Mouse (Mus musculus): ENCODE measurements around the gene Ly6g6f.

DNA sequence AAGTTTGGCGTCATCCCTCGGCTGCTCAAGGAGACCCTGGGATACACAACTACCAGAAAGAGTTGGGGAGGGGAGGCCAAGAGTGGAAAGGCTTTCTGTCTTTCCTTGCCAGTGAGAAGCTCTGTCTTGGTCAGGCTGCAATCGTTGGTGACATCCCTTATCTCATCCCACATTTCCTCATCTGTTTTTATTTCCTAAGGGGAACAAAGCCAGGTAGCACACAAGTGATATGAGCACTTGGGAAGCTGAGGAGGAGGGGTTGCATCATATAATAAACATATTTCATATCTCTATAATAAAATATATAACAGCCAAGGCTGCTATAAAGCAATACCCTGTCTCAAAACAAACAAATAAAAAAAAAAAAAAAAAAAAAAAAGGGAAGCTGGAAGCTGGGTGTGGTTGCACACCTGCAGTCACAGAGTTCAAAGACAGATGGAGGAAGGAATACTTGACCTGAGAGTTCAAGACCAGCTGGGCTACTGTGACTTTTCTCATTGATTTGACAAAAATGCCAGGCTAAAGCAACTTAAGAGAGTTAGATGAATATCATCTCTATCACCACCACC is 1.4 kb downstream of the Ly6g6f start:
- TF ChIP-seq TAL1 (conservative IDR thresholded peaks at IDR 0.05; ENCODE audit: low read depth, low read length) (no peak), CTCF (IDR thresholded peaks at IDR 0.05; ENCODE audit: low read depth, low read length) (no peak)

All from G1E (cell line).